Mouse (Mus musculus) lung, adult 2 months (tissue): Measurements from ENCODE around the gene Magi1.

Experiments
- CTCF ChIP-seq: fragments of 200-500 bp; IDR thresholded peaks from 2 replicates; pipeline ENCODE4 v1.5.1; 2011; ENCODE audit warnings: mild to moderate bottlenecking, low read length, control low read depth; ENCODE audit not compliant: insufficient read depth
- POLR2A ChIP-seq: fragments of 200-500 bp; IDR thresholded peaks from 2 replicates; pipeline ENCODE4 v1.6.1; 2011; ENCODE audit warnings: low read depth, mild to moderate bottlenecking, control low read depth, low read length, borderline replicate concordance; ENCODE audit errors: extremely low read depth

- TF ChIP-seq POLR2A: no peak
- TF ChIP-seq CTCF: no peak
Measured at GRCm38 (mm10) chr6:93715181-93716180, 568.2 kb downstream of the Magi1 start.
